Mouse (Mus musculus) induced T-regulatory cell, adult 2 months (primary cell): ENCODE measurements around the gene Wdr26.

ENCODE experiments used
- DNase-seq: peaks from one replicate; pipeline ENCODE4 v3.0.0-alpha.2; 2012; ENCODE audit warnings: low read depth

Wdr26 gene

GRCm38 (mm10) chr1:181211920-181212633 lies at the start of gene Wdr26:
Gene Wdr26, minus strand, starts transcription at chr1:181212001.
- DNase-seq = peak; percentile 92

GRCm38 (mm10) chr1:181260949-181261696 lies 49.3 kb upstream of the Wdr26 start:
- DNase-seq = peak; percentile 62

GRCm38 (mm10) chr1:181260422-181260821 lies 48.6 kb upstream of the Wdr26 start:
- DNase-seq = no peak

GRCm38 (mm10) chr1:181259626-181260410 lies 48.0 kb upstream of the Wdr26 start:
- DNase-seq = peak; percentile 53

- DNase-seq = no peak
Observed at GRCm38 (mm10) chr1:181259056-181259455, 47.3 kb upstream of the Wdr26 start.

- peak; percentile 27 for DNase-seq
Observed at GRCm38 (mm10) chr1:181258616-181259015, 46.8 kb upstream of the Wdr26 start.

GRCm38 (mm10) chr1:181257585-181258555 lies 46.1 kb upstream of the Wdr26 start:
- peak; percentile 76 for DNase-seq

- peak; percentile 90 for DNase-seq
Observed at GRCm38 (mm10) chr1:181256689-181257584, 45.1 kb upstream of the Wdr26 start.

- DNase-seq = no peak
Observed at GRCm38 (mm10) chr1:181255891-181256688, 44.3 kb upstream of the Wdr26 start.

- DNase-seq = no peak
Observed at GRCm38 (mm10) chr1:181255450-181255849, 43.6 kb upstream of the Wdr26 start.

GRCm38 (mm10) chr1:181251624-181252023 lies 39.8 kb upstream of the Wdr26 start:
- no peak for DNase-seq

- no peak for DNase-seq
Observed at GRCm38 (mm10) chr1:181250961-181251360, 39.2 kb upstream of the Wdr26 start.

GRCm38 (mm10) chr1:181249537-181249936 lies 37.7 kb upstream of the Wdr26 start:
- DNase-seq = peak; percentile 27

GRCm38 (mm10) chr1:181247175-181247574 lies 35.4 kb upstream of the Wdr26 start:
- DNase-seq = peak; percentile 77

GRCm38 (mm10) chr1:181246487-181247138 lies 34.8 kb upstream of the Wdr26 start:
- DNase-seq = peak; percentile 51

- peak; percentile 22 for DNase-seq
Observed at GRCm38 (mm10) chr1:181245554-181246486, 34.0 kb upstream of the Wdr26 start.

GRCm38 (mm10) chr1:181245067-181245466 lies 33.3 kb upstream of the Wdr26 start:
- peak; percentile 21 for DNase-seq

- DNase-seq = no peak
Observed at GRCm38 (mm10) chr1:181241185-181241584, 29.4 kb upstream of the Wdr26 start.
